Mouse (Mus musculus) MEL (cell line): ENCODE data around the gene Vamp2. TPM values are rescaled to one million over a fixed set of nuclear protein-coding genes. Genes with fewer than 3 reads are reported as not detected.

Experiments used
- DNase-seq: peaks from one replicate; pipeline ENCODE4 v3.0.0; 2011; ENCODE audit warnings: low read depth, low spot score
- H3K27ac ChIP-seq: 2 replicates; pipeline ENCODE4 v1.5.1; 2012; ENCODE audit warnings: low read depth, mild to moderate bottlenecking, control low read depth, low read length, moderate library complexity; ENCODE audit not compliant: control insufficient read depth
- H3K27me3 ChIP-seq, 2 experiments: fragments of 150-350 bp in 1 of 2; sonication (generic) in 1 of 2; 2 replicates each; pipeline ENCODE4 v1.6.1; 2012; ENCODE audit warnings: low read length in 2 of 2, mild to moderate bottlenecking in 2 of 2, improper control_type of control experiment in 1 of 2, moderate library complexity in 1 of 2; ENCODE audit not compliant: insufficient read depth in 2 of 2, control insufficient read depth in 1 of 2
- H3K36me3 ChIP-seq, 2 experiments: 2 replicates each; pipeline ENCODE4 v1.6.1; 2012 to 2014; ENCODE audit warnings: low read length in 2 of 2, improper control_type of control experiment in 1 of 2, inconsistent platforms in 1 of 2, mild to moderate bottlenecking in 1 of 2; ENCODE audit not compliant: insufficient read depth in 2 of 2, control insufficient read depth in 1 of 2
- H3K4me1 ChIP-seq, 2 experiments: fragments of 150-350 bp in 1 of 2; sonication (generic) in 1 of 2; 2 replicates each; pipeline ENCODE4 v1.6.1; 2012; ENCODE audit warnings: low read length in 2 of 2, improper control_type of control experiment in 1 of 2, mild to moderate bottlenecking in 1 of 2; ENCODE audit not compliant: insufficient read depth in 2 of 2, control insufficient read depth in 1 of 2
- H3K4me3 ChIP-seq, 2 experiments: fragments of 150-350 bp in 1 of 2; sonication (generic) in 1 of 2; 2 replicates each; pipeline ENCODE4 v1.5.1; 2012; ENCODE audit warnings: low read depth in 2 of 2, low read length in 2 of 2, mild to moderate bottlenecking in 2 of 2, moderate library complexity in 2 of 2, control low read depth in 1 of 2, improper control_type of control experiment in 1 of 2; ENCODE audit not compliant: control insufficient read depth in 1 of 2, insufficient read depth in 1 of 2
- H3K79me2 ChIP-seq: 2 replicates; pipeline ENCODE4 v1.6.1; 2012; ENCODE audit warnings: mild to moderate bottlenecking, low read length, moderate library complexity; ENCODE audit not compliant: control insufficient read depth, poor library complexity, insufficient read depth
- H3K9ac ChIP-seq: 2 replicates; pipeline ENCODE4 v1.6.1; 2012; ENCODE audit warnings: low read depth, mild to moderate bottlenecking, control low read depth, low read length, moderate library complexity; ENCODE audit not compliant: control insufficient read depth, poor library complexity, severe bottlenecking
- H3K9me3 ChIP-seq: fragments of 150-350 bp; sonication (generic); replicated peaks from 2 replicates; pipeline ENCODE4 v1.6.1; 2012; ENCODE audit warnings: mild to moderate bottlenecking, low read length, improper control_type of control experiment, moderate library complexity; ENCODE audit not compliant: insufficient read depth
- BHLHE40 ChIP-seq: IDR thresholded peaks from 2 replicates; pipeline ENCODE4 v1.6.1; 2012; ENCODE audit warnings: low read depth, mild to moderate bottlenecking, inconsistent platforms, low read length, improper control_type of control experiment, borderline replicate concordance
- CHD2 ChIP-seq: IDR thresholded peaks from 2 replicates; pipeline ENCODE4 v1.6.1; 2011; ENCODE audit warnings: low read length, improper control_type of control experiment
- CTCF ChIP-seq, 3 experiments: IDR thresholded peaks in 2 of 3; conservative IDR thresholded peaks in 1 of 3; 2 replicates each; pipeline ENCODE4 v1.5.1; 2011 to 2012; ENCODE audit warnings: low read length in 3 of 3, low read depth in 2 of 3, mild to moderate bottlenecking in 2 of 3, improper control_type of control experiment in 1 of 3, inconsistent platforms in 1 of 3, mixed read lengths in 1 of 3, moderate library complexity in 1 of 3; ENCODE audit not compliant: control insufficient read depth in 1 of 3, insufficient read depth in 1 of 3, poor library complexity in 1 of 3, severe bottlenecking in 1 of 3
- E2F4 ChIP-seq: IDR thresholded peaks from 2 replicates; pipeline ENCODE4 v1.6.1; 2011; ENCODE audit warnings: low read depth, low read length, improper control_type of control experiment, borderline replicate concordance
- ELF1 ChIP-seq: IDR thresholded peaks from 2 replicates; pipeline ENCODE4 v1.6.1; 2014; ENCODE audit warnings: low read depth, mild to moderate bottlenecking, inconsistent platforms, low read length, improper control_type of control experiment, moderate library complexity
- EP300 ChIP-seq, 2 experiments: IDR thresholded peaks; 2 replicates each; pipeline ENCODE4 v1.6.1; 2011; ENCODE audit warnings: improper control_type of control experiment in 2 of 2, low read length in 2 of 2, low read depth in 1 of 2, mild to moderate bottlenecking in 1 of 2
- ETS1 ChIP-seq: IDR thresholded peaks from 2 replicates; pipeline ENCODE4 v1.6.1; 2012; ENCODE audit warnings: low read depth, mild to moderate bottlenecking, inconsistent platforms, low read length, improper control_type of control experiment, moderate library complexity
- GABPA ChIP-seq: IDR thresholded peaks from 2 replicates; pipeline ENCODE4 v1.6.1; 2012; ENCODE audit warnings: low read depth, mild to moderate bottlenecking, inconsistent platforms, low read length, improper control_type of control experiment, moderate library complexity
- GATA1 ChIP-seq: IDR thresholded peaks from 2 replicates; pipeline ENCODE4 v1.6.1; 2011; ENCODE audit warnings: low read depth, low read length, improper control_type of control experiment
- HCFC1 ChIP-seq: IDR thresholded peaks from 2 replicates; pipeline ENCODE4 v1.6.1; 2012; ENCODE audit warnings: low read depth, mild to moderate bottlenecking, inconsistent platforms, low read length, improper control_type of control experiment, moderate library complexity
- JUND ChIP-seq: IDR thresholded peaks from 2 replicates; pipeline ENCODE4 v1.6.1; 2011; ENCODE audit warnings: low read depth, mild to moderate bottlenecking, improper control_type of control experiment, low read length
- KAT2A ChIP-seq: conservative IDR thresholded peaks from 2 replicates; pipeline ENCODE4 v1.6.1; 2012; ENCODE audit warnings: low read depth, low read length, improper control_type of control experiment, inconsistent platforms
- MAFK ChIP-seq: IDR thresholded peaks from 2 replicates; pipeline ENCODE4 v1.6.1; 2011; ENCODE audit warnings: low read depth, mild to moderate bottlenecking, low read length, improper control_type of control experiment, borderline replicate concordance
- MAX ChIP-seq: IDR thresholded peaks from 2 replicates; pipeline ENCODE4 v1.6.1; 2011; ENCODE audit warnings: low read length, improper control_type of control experiment
- MXI1 ChIP-seq: IDR thresholded peaks from 2 replicates; pipeline ENCODE4 v1.6.1; 2011; ENCODE audit warnings: mild to moderate bottlenecking, low read depth, low read length, improper control_type of control experiment
- MYC ChIP-seq: IDR thresholded peaks from 2 replicates; pipeline ENCODE4 v1.6.1; 2011; ENCODE audit warnings: low read depth, mild to moderate bottlenecking, low read length, improper control_type of control experiment, moderate library complexity
- NRF1 ChIP-seq: IDR thresholded peaks from 2 replicates; pipeline ENCODE4 v1.6.1; 2014; ENCODE audit warnings: low read depth, mild to moderate bottlenecking, inconsistent platforms, low read length, improper control_type of control experiment, moderate library complexity; ENCODE audit not compliant: poor library complexity, insufficient read depth, severe bottlenecking
- POLR2AphosphoS5 ChIP-seq: IDR thresholded peaks from 2 replicates; pipeline ENCODE4 v1.6.1; 2012; ENCODE audit warnings: low read depth, borderline replicate concordance, mild to moderate bottlenecking, inconsistent platforms, low read length, moderate library complexity, mixed read lengths
- RAD21 ChIP-seq: IDR thresholded peaks from 2 replicates; pipeline ENCODE4 v1.6.1; 2011; ENCODE audit warnings: mild to moderate bottlenecking, low read depth, low read length, improper control_type of control experiment
- SMC3 ChIP-seq: IDR thresholded peaks from 2 replicates; pipeline ENCODE4 v1.6.1; 2011; ENCODE audit warnings: low read depth, low read length, improper control_type of control experiment
- TAL1 ChIP-seq: IDR thresholded peaks from 2 replicates; pipeline ENCODE4 v1.6.1; 2012; ENCODE audit warnings: mild to moderate bottlenecking, inconsistent platforms, low read length, moderate library complexity, mixed read lengths
- TBP ChIP-seq: IDR thresholded peaks from 2 replicates; pipeline ENCODE4 v1.8.0; 2011; ENCODE audit warnings: low read depth, low read length, improper control_type of control experiment
- UBTF ChIP-seq: IDR thresholded peaks from 2 replicates; pipeline ENCODE4 v1.6.1; 2012; ENCODE audit warnings: low read depth, mild to moderate bottlenecking, inconsistent platforms, low read length, improper control_type of control experiment, moderate library complexity, borderline replicate concordance; ENCODE audit not compliant: insufficient read depth
- USF1 ChIP-seq: IDR thresholded peaks from 2 replicates; pipeline ENCODE4 v1.6.1; 2014; ENCODE audit warnings: low read depth, mild to moderate bottlenecking, inconsistent platforms, low read length, improper control_type of control experiment, moderate library complexity
- USF2 ChIP-seq, 2 experiments: IDR thresholded peaks; 2 replicates each; pipeline ENCODE4 v1.6.1; 2011 to 2012; ENCODE audit warnings: improper control_type of control experiment in 2 of 2, low read length in 2 of 2, borderline replicate concordance in 1 of 2, inconsistent platforms in 1 of 2, low read depth in 1 of 2, mild to moderate bottlenecking in 1 of 2; ENCODE audit not compliant: insufficient read depth in 1 of 2
- ZC3H11A ChIP-seq: IDR thresholded peaks from 2 replicates; pipeline ENCODE4 v1.6.1; 2012; ENCODE audit warnings: low read depth, mild to moderate bottlenecking, inconsistent platforms, low read length, improper control_type of control experiment
- ZKSCAN1 ChIP-seq: IDR thresholded peaks from 2 replicates; pipeline ENCODE4 v1.6.1; 2012; ENCODE audit warnings: low read depth, mild to moderate bottlenecking, inconsistent platforms, low read length, improper control_type of control experiment, moderate library complexity
- ZMIZ1 ChIP-seq: IDR thresholded peaks from 2 replicates; pipeline ENCODE4 v1.6.1; 2012; ENCODE audit warnings: low read depth, mild to moderate bottlenecking, inconsistent platforms, low read length, improper control_type of control experiment, moderate library complexity
- polyA plus RNA-seq, 2 experiments: library from polyadenylated mRNA; stranded (reverse) in 1 of 2; unstranded in 1 of 2; fragments of >175 nt in 1 of 2; fragments of >200 nt in 1 of 2; gene quantifications; 2 replicates each; pipeline versions ENCODE4 v1.2.1 to v1.2.4; 2012; ENCODE audit warnings: low replicate concordance in 2 of 2, low read depth in 1 of 2; ENCODE audit not compliant: insufficient read length in 2 of 2, insufficient read depth in 1 of 2, missing spikeins in 1 of 2
- total RNA-seq: library from RNA; depleted of rRNA; stranded (reverse); fragments of 300-350 nt; gene quantifications from 2 replicates; pipeline ENCODE4 v1.2.3, GENCODE M21; 2012

Gene Vamp2
- total and polyA plus RNA-seq, 3 experiments: 3.3 to 28.9 TPM; not detected in 1

- Histone ChIP-seq H3K79me2 (no peaks in the 10 kb centered on the region), H3K9me3 (no peaks in the 10 kb centered on the region), H3K4me3 (peak overlapping the region in 1 of 2 experiments; percentile 51; a peak in 2 of 4 replicates), H3K4me1 (peaks cover 0 to 9% of the 10 kb centered on the region in 2 experiments; a peak in 2 of 4 replicates), H3K27ac (no peak overlapping the region), H3K36me3 (0 out of 4 replicates have a peak, but pooled peaks cover 0 to 2% of the 10 kb centered on the region in 2 experiments)
- peak; percentile 59 for DNase-seq
- no peak for TF ChIP-seq KAT2A
- TF ChIP-seq POLR2AphosphoS5: no peak
- no peak for TF ChIP-seq HCFC1
- TF ChIP-seq ELF1: no peak
- TF ChIP-seq RAD21: no peak
- no peak for TF ChIP-seq NRF1
- TF ChIP-seq MXI1: no peak
- no peak for TF ChIP-seq GATA1
- TF ChIP-seq GABPA: no peak
- TF ChIP-seq TBP: no peak
- TF ChIP-seq USF1: no peak
- TF ChIP-seq MYC: no peak
- TF ChIP-seq, all 39 proteins: peak for 0
- no peaks in the 10 kb centered on the region for H3K27me3 ChIP-seq
- no peak overlapping the region for H3K9ac ChIP-seq
Measured at GRCm38 (mm10) chr11:69126706-69127095, 38.4 kb downstream of the Vamp2 start.

GRCm38 (mm10) chr11:69128426-69129122 lies 40.3 kb downstream of the Vamp2 start:
- peak; percentile 60 for DNase-seq
- TF ChIP-seq ETS1 (no peak), TBP (peak; percentile 98), RAD21 (no peak), MAX (no peak), USF1 (no peak), GABPA (no peak), ZC3H11A (no peak), CHD2 (no peak), ELF1 (no peak), TAL1 (no peak; the same call in 1 of the 2 replicates), BHLHE40 (no peak), ZKSCAN1 (no peak), JUND (no peak), MXI1 (no peak), USF2 (IDR thresholded peaks at IDR 0.05; ENCODE audit: borderline replicate concordance in 1 of 2, insufficient read depth in 1 of 2, low read depth in 1 of 2, low read length in 2 of 2) (no peak), GATA1 (no peak), KAT2A (no peak), EP300 (IDR thresholded peaks at IDR 0.05; ENCODE audit: low read depth in 1 of 2, low read length in 2 of 2) (peak in 1 of 2 experiments; percentile 24; a peak in 1 of 4 replicates), ZMIZ1 (no peak), SMC3 (no peak), E2F4 (0 out of 2 replicates have a peak, but pooled peaks have one; percentile 46), UBTF (no peak), CTCF (IDR thresholded peaks at IDR 0.05 in 2 of 3, conservative IDR thresholded peaks at IDR 0.05 in 1 of 3; ENCODE audit: control insufficient read depth in 1 of 3, insufficient read depth in 1 of 3, low read depth in 2 of 3, low read length in 3 of 3, poor library complexity in 1 of 3, severe bottlenecking in 1 of 3) (no peak), MAFK (no peak)

More at GRCm38 (mm10) chr11:69128426-69129122, 40.3 kb downstream of the Vamp2 start:
- Histone ChIP-seq H3K27ac (no peak overlapping the region), H3K79me2 (no peaks in the 10 kb centered on the region), H3K9me3 (no peaks in the 10 kb centered on the region), H3K36me3 (0 out of 4 replicates have a peak, but pooled peaks cover 0 to 2% of the 10 kb centered on the region in 2 experiments), H3K4me3 (no peak overlapping the region), H3K27me3 (no peaks in the 10 kb centered on the region), H3K4me1 (peaks cover 0 to 15% of the 10 kb centered on the region in 2 experiments; a peak in 2 of 4 replicates), H3K9ac (no peak overlapping the region)
